Comparison of ENCODE assay signal across 15 mouse cellular contexts in the genomic region with DNA sequence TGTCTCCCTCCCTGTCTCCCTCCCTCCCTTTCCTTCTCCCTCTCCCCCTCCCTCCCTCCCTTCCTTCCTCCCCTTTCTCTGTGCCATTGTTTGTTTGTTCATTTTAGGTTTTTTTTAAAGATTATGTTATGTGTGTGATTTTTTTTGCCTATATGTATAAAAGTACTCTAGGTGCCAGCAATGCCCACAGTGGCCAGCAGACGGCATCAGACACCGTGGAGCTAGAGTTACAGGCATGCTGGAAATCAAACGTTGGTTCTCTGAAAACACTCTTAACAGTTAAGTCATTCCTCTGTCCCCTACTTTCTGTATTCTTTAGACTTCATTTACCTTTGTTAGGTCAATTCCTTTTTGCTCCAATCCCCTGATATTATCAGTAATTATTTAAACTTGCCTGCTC. TPM values are rescaled to one million over a fixed set of nuclear protein-coding genes. Genes with fewer than 3 reads are reported as not detected.
DNase-seq lines count a peak whose midpoint lies in the region; ATAC-seq and TF ChIP-seq lines count a peak whose summit lies in the region.
"Had no signal": no experiment of that assay in that cellular context is flagged by ENCODE, and none has a peak within 500 bp of the region (broad histone marks: within the 10 kb centered on the region; RNA-seq: fewer than 3 reads in every experiment).

No protein-coding gene starts in this region.

- no peak for DNase-seq in heart, adult 2 months
- no peak for DNase-seq in heart, adult 18-20 months
- DNase-seq in lung, postnatal 0 days (ENCODE audit: low spot score): no peak
- DNase-seq in lung, postnatal 25 days (ENCODE audit: low spot score): no peak
- DNase-seq in stomach, postnatal 0 days (ENCODE audit: low spot score): no peak
- DNase-seq in hindbrain, embryonic 14.5 days (ENCODE audit: low spot score): no peak
- DNase-seq in c-Kit-positive CD71-positive TER-119-positive erythroid progenitor cells, embryonic 14.5 days (ENCODE audit: low spot score): no peak
- DNase-seq: cerebellum, postnatal 14 days; layer of hippocampus, postnatal 36 days; spleen, adult 18-20 months; thymus, adult 18-20 months had no signal

- no peaks in the 10 kb centered on the region for H3K79me2 ChIP-seq in heart, adult 2 months (replicated peaks; ENCODE audit: control insufficient read depth, insufficient read depth, low read length)

- intact Hi-C loops in heart, adult 2 months (cut with DNase I): no loop called here

- no peaks in the 10 kb centered on the region for H3K4me1 ChIP-seq in heart, adult 2 months (ENCODE audit: control insufficient read depth, insufficient read depth, low read length)
- H3K4me1 ChIP-seq in lung, postnatal 0 days (ENCODE audit: insufficient read depth, low read depth, low read length): no peaks in the 10 kb centered on the region
- no peaks in the 10 kb centered on the region for H3K4me1 ChIP-seq in cortical plate, adult 2 months (ENCODE audit: control insufficient read depth, insufficient read depth, low read length)
- H3K4me1 ChIP-seq in stomach, postnatal 0 days (replicated peaks; ENCODE audit: control insufficient read depth, insufficient read depth): no peaks in the 10 kb centered on the region
- H3K4me1 ChIP-seq in hindbrain, embryonic 14.5 days (replicated peaks; ENCODE audit: control insufficient read depth, insufficient read depth, low read length): no peaks in the 10 kb centered on the region
- H3K4me1 ChIP-seq: hindbrain, embryonic 10.5 days had no signal

- H3K4me3 ChIP-seq in heart, adult 2 months: no peak overlapping the region
- H3K4me3 ChIP-seq in lung, postnatal 0 days (ENCODE audit: low read depth, low read length): no peak overlapping the region
- no peak overlapping the region for H3K4me3 ChIP-seq in cortical plate, adult 2 months (ENCODE audit: insufficient read depth, low read length)
- H3K4me3 ChIP-seq in stomach, postnatal 0 days (ENCODE audit: low read depth, low read length): no peak overlapping the region
- no peak overlapping the region for H3K4me3 ChIP-seq in hindbrain, embryonic 14.5 days (replicated peaks; ENCODE audit: low read length)
- H3K4me3 ChIP-seq: hindbrain, embryonic 10.5 days; limb, embryonic 15.5 days had no signal

- H3K9ac ChIP-seq in heart, adult 2 months (ENCODE audit: low read depth, low read length): no peak overlapping the region
- H3K9ac ChIP-seq in lung, postnatal 0 days (replicated peaks; ENCODE audit: low read depth): no peak overlapping the region
- no peak overlapping the region for H3K9ac ChIP-seq in stomach, postnatal 0 days (ENCODE audit: low read length)
- H3K9ac ChIP-seq in hindbrain, embryonic 14.5 days: no peak overlapping the region
- H3K9ac ChIP-seq: limb, embryonic 15.5 days had no signal

- H3K27ac ChIP-seq in heart, adult 2 months: no peak overlapping the region
- H3K27ac ChIP-seq in lung, postnatal 0 days (ENCODE audit: low read length): no peak overlapping the region
- H3K27ac ChIP-seq in cortical plate, adult 2 months (ENCODE audit: insufficient read depth, low read length): no peak overlapping the region
- H3K27ac ChIP-seq in stomach, postnatal 0 days (replicated peaks): no peak overlapping the region
- H3K27ac ChIP-seq in hindbrain, embryonic 14.5 days: no peak overlapping the region
- H3K27ac ChIP-seq: hindbrain, embryonic 10.5 days; limb, embryonic 15.5 days had no signal

- no peaks in the 10 kb centered on the region for H3K36me3 ChIP-seq in heart, adult 2 months (ENCODE audit: control insufficient read depth, insufficient read depth, low read length)
- no peaks in the 10 kb centered on the region for H3K36me3 ChIP-seq in lung, postnatal 0 days (ENCODE audit: insufficient read depth, low read length)
- H3K36me3 ChIP-seq in stomach, postnatal 0 days (ENCODE audit: control insufficient read depth, insufficient read depth, low read length): no peaks in the 10 kb centered on the region
- no peaks in the 10 kb centered on the region for H3K36me3 ChIP-seq in hindbrain, embryonic 14.5 days (replicated peaks; ENCODE audit: control insufficient read depth, insufficient read depth)
- H3K36me3 ChIP-seq: hindbrain, embryonic 10.5 days; limb, embryonic 15.5 days had no signal

- 49% methylated on average over 3 of the region's 3 CpGs for WGBS in heart, adult 2 months
- 58% methylated on average over 3 of the region's 3 CpGs for WGBS in lung, postnatal 0 days
- WGBS in stomach, postnatal 0 days: 56% methylated on average over 3 of the region's 3 CpGs
- WGBS in hindbrain, embryonic 14.5 days: 52% methylated on average over 3 of the region's 3 CpGs

- peak; percentile 53 for TF ChIP-seq CTCF in heart, adult 2 months (IDR thresholded peaks at IDR 0.05)
- peak; percentile 58 for TF ChIP-seq CTCF in lung, postnatal 0 days (IDR thresholded peaks at IDR 0.05)
- TF ChIP-seq CTCF in cortical plate, adult 2 months (IDR thresholded peaks at IDR 0.05; ENCODE audit: extremely low read depth, insufficient read depth, low read length): peak; percentile 26; the same call in 1 of the 2 replicates
- TF ChIP-seq CTCF in stomach, postnatal 0 days (IDR thresholded peaks at IDR 0.05; ENCODE audit: low read depth): peak; percentile 66

- no peak for TF ChIP-seq POLR2A in heart, adult 2 months (IDR thresholded peaks at IDR 0.05; ENCODE audit: insufficient read depth, low read depth, low read length)
- TF ChIP-seq POLR2A in cortical plate, adult 2 months (IDR thresholded peaks at IDR 0.05; ENCODE audit: extremely low read depth, insufficient read depth, low read length): no peak

- no peak for ATAC-seq in lung, postnatal 0 days
- no peak for ATAC-seq in stomach, postnatal 0 days (ENCODE audit: low FRiP score, low TSS enrichment)
- no peak for ATAC-seq in hindbrain, embryonic 14.5 days (ENCODE audit: low FRiP score)
- ATAC-seq: forebrain, embryonic 14.5 days had no signal

- no peak for TF ChIP-seq EP300 in heart, adult 2 months (IDR thresholded peaks at IDR 0.05; ENCODE audit: insufficient read depth, low read depth, low read length)
- no peak for TF ChIP-seq EP300 in lung, postnatal 0 days (IDR thresholded peaks at IDR 0.05)
- no peak for TF ChIP-seq EP300 in stomach, postnatal 0 days (optimal IDR thresholded peaks at IDR 0.05)

- H3K27me3 ChIP-seq in heart, adult 2 months (ENCODE audit: control insufficient read depth, insufficient read depth, low read length): no peaks in the 10 kb centered on the region
- 0 out of 2 replicates have a peak, but pooled peaks cover 8% of the 10 kb centered on the region for H3K27me3 ChIP-seq in lung, postnatal 0 days (replicated peaks; ENCODE audit: insufficient read depth, low read length)
- no peaks in the 10 kb centered on the region for H3K27me3 ChIP-seq in stomach, postnatal 0 days (ENCODE audit: control insufficient read depth, insufficient read depth, low read length)
- H3K27me3 ChIP-seq in hindbrain, embryonic 14.5 days (ENCODE audit: control insufficient read depth, insufficient read depth, low read length): peaks cover 21% of the 10 kb centered on the region

- H3K9me3 ChIP-seq in lung, postnatal 0 days (ENCODE audit: low read length): no peaks in the 10 kb centered on the region
- no peaks in the 10 kb centered on the region for H3K9me3 ChIP-seq in stomach, postnatal 0 days (ENCODE audit: control insufficient read depth, low read length)
- H3K9me3 ChIP-seq in hindbrain, embryonic 14.5 days (ENCODE audit: control insufficient read depth, low read length): no peaks in the 10 kb centered on the region
- H3K9me3 ChIP-seq: hindbrain, embryonic 10.5 days; limb, embryonic 15.5 days had no signal

- H3K4me2 ChIP-seq in lung, postnatal 0 days (replicated peaks; ENCODE audit: low read depth, low read length): no peak overlapping the region
- H3K4me2 ChIP-seq in stomach, postnatal 0 days (replicated peaks; ENCODE audit: low read depth): no peak overlapping the region
- H3K4me2 ChIP-seq in hindbrain, embryonic 14.5 days (replicated peaks): no peak overlapping the region
- H3K4me2 ChIP-seq: limb, embryonic 15.5 days had no signal

RNA-seq across cellular contexts. Expression of gene Supt3, which starts 33.2 kb away (rescaled TPM):
- total RNA-seq in heart, adult 2 months (2021): 10 to 100 TPM; 13.2 to 16.0 TPM
- 4.7 and 5.1 TPM in 2 replicates for polyA plus RNA-seq in heart, adult 2 months (2012; rRNA removed)
- total RNA-seq in heart, adult 18-20 months (2021): 10 to 100 TPM; 16.4 to 18.4 TPM
- 7.8 and 10.9 TPM in 2 replicates for polyA plus RNA-seq in lung, postnatal 0 days (2015; fragmentation: Nextera tagmentation; extraction: Ambion mirVana)
- polyA plus RNA-seq in cortical plate, adult 2 months (2012; rRNA removed): 6.6 and 6.9 TPM in 2 replicates
- polyA plus RNA-seq in stomach, postnatal 0 days (2015; fragmentation: Nextera tagmentation; extraction: Ambion mirVana): 8.9 and 10.7 TPM in 2 replicates
- polyA plus RNA-seq in hindbrain, embryonic 14.5 days (2014; fragmentation: Nextera tagmentation; extraction: Ambion mirVana): 26.1 and 26.2 TPM in 2 replicates
